Mouse (Mus musculus) megakaryocyte progenitor cell, adult 5-6 weeks (primary cell): Measurements from ENCODE around the gene Afmid. TPM values are rescaled to one million over a fixed set of nuclear protein-coding genes. Genes with fewer than 3 reads are reported as not detected.

Source experiments
- ATAC-seq: replicated peaks from 2 replicates; pipeline ENCODE4 v1.8.0; 2016; ENCODE audit warnings: mild to moderate bottlenecking, moderate TSS enrichment, inconsistent platforms; ENCODE audit not compliant: poor library complexity
- total RNA-seq, 2 experiments: library from RNA; stranded (forward) in 1 of 2; stranded (reverse) in 1 of 2; fragments of 157-497, 149-512 nt in 1 of 2; fragments of 200-1000 nt in 1 of 2; gene quantifications; 2 replicates each; pipeline versions ENCODE4 v1.2.3 to v1.2.4; 2015 to 2017

The Afmid gene
- total RNA-seq, 2 experiments from 2014 or later = 1.5 to 2.6 TPM

DNA sequence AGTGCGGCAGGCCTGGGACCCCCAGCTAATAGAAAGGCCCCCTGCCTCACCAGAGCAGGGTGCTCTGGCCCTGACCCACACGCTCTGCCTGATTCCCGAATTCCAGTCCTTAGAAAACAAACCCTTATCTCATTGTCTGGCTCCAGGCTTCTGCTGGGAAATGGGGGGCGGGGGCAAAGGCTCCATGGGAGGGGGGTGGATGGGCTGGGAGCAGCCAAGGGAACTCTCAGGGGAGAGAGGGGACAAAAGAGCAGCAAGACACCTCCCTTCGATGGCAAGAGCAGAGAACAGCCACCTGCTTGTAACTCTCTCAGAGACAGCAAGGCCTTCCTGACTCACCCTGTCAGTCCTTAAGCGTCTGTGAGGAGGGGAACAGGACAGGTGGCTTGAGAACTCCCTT lies 50.0 kb downstream of the Afmid start:
- no peak for ATAC-seq

DNA sequence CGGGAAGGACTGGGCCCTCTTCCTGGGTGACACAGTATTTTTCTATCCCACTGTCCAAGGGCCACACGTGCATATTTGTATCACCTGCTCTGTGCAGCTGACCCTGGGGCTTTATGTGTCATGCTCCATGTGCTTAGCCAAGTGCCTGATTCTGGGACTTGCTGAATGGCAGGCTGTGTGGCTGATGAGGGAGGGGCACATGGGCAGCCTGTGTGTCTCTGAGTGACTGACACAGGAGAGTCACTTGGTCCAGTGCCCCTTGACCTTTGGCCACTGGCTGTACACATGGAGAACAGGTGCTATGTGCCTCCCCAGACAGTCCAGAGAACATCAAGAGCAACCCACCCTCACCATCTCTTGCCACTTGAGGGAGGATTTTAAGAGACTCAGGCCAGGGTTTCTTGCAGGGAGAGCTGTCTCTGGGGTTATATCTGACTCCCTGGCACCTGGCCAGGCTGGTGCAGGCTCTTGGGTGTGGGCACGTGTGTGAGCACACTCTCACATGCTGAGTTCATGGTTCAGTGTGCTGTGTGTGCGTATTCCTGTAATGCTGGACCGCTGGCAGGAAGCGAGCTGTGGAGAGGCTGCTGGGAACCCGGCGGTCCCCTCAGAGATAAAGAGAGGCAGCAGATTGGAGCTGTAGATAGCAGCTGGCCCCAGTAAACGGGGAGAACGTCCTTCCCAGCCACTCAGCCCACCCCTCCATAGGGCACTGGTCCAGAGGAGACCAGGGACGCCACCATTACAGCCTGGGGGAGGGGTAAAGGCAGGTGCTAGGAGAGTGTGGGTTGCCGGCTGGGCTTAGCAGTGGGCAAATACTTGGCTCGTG lies 52.4 kb downstream of the Afmid start:
- peak; percentile 66 for ATAC-seq

DNA sequence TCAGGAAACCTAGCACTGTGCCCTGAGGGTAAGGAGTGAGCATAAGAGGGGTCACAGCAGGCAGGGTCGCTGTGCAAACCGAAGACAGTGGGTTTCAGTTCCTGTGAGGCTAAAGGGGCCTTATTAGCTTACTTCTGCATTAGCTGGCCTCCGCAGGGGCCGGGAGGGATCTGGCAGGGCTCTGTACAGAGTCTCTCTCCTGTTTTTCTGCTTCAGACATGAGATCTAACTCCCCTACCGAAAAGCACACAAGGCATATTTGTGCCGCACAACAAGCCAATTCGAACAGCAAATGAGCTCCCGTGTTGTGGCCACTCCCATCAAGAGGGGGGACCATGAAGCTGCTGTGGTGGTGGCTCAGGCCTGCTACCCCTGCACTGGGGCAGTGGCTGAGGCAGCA lies 53.2 kb downstream of the Afmid start:
- ATAC-seq = no peak; the same call in 1 of the 2 replicates

DNA sequence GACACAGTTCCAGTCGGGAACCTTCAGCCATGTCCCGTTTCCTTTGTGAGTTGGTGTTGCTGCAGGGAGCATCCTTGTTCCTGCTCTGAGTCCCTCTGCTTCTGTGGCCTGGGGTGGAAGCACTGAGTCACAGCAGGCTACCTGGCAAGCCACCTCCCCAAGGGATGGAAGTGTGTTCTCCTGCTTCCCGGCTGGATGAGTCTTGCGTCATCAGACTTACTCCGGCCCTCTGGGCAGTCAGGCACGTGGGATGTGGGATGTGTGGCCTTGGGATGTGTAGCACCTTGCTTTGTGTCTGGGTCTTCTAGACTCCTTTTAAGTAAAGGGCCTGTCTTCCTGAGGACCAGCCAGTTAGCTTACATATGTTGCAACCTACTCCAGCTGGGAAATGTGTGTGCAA lies 54.0 kb downstream of the Afmid start:
- no peak for ATAC-seq

DNA sequence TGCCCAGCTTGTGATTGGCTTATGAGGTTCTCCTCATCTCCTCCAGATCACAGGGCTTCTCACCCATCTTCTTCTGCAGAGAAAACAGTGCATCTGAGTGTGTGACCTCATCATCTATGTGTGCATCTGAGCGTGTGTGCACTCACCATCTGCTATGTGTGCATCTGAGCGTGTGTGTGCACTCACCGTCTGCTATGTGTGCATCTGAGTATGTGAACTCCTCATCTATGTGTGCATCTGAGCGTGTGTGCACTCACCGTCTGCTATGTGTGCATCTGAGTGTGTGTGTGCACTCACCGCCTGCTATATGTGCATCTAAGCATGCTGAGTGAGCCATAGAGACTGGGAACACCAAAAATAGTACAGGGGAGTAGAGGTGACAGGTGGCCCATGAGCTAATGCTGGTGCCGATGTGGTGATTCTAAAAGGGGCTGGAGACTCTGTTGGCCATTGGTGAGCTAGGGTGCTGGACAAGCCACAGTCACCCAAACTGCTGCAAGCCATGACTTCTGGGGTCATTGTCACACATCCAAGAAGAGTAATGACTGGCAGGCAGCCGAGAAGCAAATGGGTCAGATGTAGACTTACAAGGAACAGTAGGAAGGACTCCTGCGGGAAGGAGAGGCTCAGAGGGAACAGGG lies 54.7 kb downstream of the Afmid start:
- no peak for ATAC-seq

DNA sequence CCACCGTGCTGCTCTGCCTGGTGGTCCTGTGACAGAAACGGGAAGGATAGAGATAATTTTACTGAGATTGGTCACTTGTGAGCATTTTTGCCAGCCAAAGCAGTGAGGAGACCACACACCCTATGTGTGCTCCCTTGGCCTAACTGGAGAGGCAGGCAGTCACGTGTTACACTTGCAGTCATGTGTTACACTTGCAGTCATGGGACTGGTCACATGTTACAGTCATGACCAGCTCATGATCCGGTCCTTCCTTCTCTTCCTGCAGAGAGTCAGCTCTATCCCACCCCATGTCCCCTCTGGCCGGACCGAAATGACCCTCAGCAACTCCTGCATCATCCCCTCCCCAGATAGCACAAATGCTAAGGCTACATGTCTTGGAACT lies 55.2 kb downstream of the Afmid start:
- no peak for ATAC-seq

DNA sequence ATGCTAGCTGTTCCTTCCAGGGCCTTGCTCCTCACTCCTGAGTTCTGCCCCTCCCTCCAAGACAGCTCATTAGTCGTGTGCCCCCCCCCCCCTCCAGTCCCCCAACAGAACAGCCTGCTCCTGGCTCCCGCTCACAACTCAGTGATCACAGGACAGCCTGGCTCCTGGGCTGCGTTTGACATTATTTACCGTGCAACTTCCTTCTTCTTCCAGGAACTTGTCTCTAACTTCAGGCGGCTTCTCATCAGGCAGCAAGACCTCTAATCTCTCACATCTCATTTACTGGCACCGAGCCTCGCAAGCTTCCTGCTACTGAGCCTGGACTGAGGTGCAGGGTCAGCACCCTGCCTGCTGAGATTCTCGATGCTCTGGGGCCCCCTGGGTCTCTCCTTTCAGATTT lies 56.1 kb downstream of the Afmid start:
- ATAC-seq = peak; percentile 40

DNA sequence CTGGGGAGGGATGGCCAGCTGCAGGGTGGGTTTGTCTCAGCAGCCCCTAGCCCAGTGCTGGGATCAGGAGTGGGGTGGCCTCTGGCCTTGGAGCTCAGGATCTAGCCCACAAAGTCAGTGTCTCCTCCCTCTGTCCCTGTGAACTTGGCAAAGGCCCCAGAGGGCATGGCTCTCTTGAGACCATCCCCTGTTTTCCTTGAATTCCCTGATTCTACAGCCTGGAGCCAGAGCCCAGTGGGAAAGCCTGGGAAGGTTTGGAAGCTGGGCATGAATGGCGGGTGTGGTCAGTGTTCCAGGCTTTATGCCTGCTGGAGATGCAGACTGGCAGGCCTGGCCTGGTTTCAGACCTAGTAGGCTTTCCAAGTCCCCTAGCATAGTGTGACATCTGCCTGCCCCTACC lies 56.5 kb downstream of the Afmid start:
- no peak for ATAC-seq

DNA sequence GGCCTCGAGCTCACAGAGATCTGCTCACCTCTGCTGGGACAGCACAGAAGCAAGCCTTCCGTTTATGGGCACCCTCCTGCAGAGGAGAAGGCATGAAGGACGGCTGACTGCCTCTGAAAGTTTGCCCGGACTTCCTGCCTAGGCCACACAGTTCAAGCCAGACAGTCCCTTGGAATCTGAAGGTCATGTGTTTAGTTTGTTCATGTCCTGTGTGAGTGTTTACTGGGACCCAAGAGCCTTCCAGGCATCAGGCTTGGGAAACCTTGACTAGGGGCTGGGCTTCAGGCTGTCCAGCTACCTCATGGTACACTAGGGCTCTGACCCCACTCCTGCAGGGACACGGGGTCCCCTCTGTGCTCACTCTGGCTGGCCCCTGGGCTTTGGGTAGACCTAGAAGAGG lies 60.3 kb downstream of the Afmid start:
- ATAC-seq = no peak

DNA sequence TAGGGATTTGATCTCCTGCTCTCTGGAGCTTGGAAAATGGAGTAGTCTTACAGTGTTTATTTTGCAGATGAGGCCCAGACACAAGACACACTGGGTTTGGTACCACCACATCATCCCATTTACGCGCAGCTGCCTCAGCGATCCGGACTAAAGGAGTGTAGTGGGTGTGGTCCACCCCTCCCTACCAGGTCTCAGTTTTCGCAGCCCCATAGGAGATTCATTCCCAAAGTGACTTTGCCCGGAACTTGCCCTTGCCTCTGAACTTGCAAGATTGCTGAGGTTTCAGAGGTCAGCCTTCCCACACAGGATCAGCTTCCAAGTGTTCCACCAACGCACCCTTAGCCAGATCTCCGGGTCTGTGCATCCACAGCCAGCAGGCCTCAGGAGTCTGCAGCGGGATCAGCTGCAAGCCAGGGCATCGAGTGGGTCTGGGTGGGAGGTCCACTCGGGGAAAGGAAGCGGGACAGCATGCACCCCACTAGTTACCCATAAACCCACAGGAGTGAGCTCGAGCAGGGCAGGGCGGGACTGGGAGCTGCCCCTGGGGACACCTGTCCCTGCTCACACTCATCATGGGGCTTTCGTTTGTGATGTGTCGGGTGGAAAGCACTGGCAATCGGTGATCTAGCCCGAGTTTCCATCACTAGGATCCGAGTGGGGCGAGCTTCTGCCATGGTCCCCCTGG lies 62.6 kb downstream of the Afmid start:
- no peak for ATAC-seq

DNA sequence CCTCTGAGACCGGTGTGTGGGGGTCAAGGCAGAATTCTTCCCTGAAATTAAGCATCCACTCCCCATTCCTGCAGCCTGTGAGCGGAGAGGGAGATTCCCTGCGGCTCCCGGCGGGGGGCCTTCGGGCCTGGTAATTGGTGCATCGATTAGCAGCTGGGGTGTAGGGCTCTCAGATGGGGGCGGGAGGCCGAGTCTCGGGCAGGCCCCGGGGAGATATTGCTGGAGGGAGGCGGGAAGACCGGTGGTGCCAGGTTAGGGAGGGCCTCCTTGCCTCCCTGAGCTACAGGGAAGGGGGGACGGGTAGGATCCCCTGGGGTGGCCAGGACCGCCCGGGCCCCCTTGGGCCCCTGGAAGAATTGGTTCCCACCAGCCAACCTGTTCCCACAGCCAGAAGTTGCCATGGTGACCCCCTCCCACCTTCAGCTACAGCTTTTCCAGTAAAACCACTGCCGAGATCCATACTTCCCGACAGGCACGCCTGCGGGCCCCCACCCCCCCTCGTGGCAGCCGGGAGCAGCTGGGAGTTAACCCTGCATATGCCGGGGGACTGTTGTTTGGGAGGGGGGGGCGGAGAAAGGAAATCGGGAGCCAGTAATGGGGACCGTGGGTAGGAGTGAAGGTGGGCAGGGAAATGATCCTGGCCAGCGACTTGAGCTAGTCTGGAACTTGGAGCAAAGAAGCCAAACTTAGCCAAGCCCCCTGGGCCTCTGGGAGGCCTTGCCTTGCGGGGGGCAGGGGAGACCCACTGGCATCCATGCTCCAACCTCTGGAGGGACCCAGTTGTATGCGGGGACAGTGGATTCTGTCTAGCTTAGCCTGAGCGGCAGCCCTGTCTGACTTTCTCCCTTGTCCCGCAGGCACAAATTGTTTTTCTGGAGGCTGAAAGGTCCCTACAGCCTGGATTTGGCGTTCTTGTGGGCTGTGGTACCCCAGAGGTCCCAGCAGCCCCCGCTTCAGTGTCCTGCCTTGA lies 63.4 kb downstream of the Afmid start:
- no peak for ATAC-seq

Other genes with a start within 250 kb of the Afmid start
- 18.8 and 22.1 TPM in 2 replicates for gene Tnrc6c, start 171.6 kb upstream of the Afmid start, total RNA-seq (2015)
- gene Tnrc6c, start 171.6 kb upstream of the Afmid start, total RNA-seq (2017) = 17.8 and 19.8 TPM in 2 replicates
- 2.1 and 3.1 TPM in 2 replicates for gene Tmc8, start 43.8 kb upstream of the Afmid start, total RNA-seq (2015)
- 2.0 and 2.1 TPM in 2 replicates for gene Tmc8, start 43.8 kb upstream of the Afmid start, total RNA-seq (2017)
- 34.0 and 50.6 TPM in 2 replicates for gene Tmc6, start 43.7 kb upstream of the Afmid start, total RNA-seq (2015)
- gene Tmc6, start 43.7 kb upstream of the Afmid start, total RNA-seq (2017) = 8.6 and 13.1 TPM in 2 replicates
- 0.37 and 0.76 TPM in 2 replicates for gene 6030468B19Rik, start 28.3 kb upstream of the Afmid start, total RNA-seq (2015)
- not detected in 2 replicates for gene 6030468B19Rik, start 28.3 kb upstream of the Afmid start, total RNA-seq (2017)
- 2.2 and 2.5 TPM in 2 replicates for gene Gm20708, start 16.3 kb upstream of the Afmid start, total RNA-seq (2015)
- 0.92 TPM in 1 of 2 replicates, not detected in the other for gene Gm20708, start 16.3 kb upstream of the Afmid start, total RNA-seq (2017)
- gene Syngr2, start 16.3 kb upstream of the Afmid start, total RNA-seq (2015) = 223 and 243 TPM in 2 replicates
- gene Syngr2, start 16.3 kb upstream of the Afmid start, total RNA-seq (2017) = 154 and 164 TPM in 2 replicates
- gene Tk1, start 168 bp downstream of the Afmid start, total RNA-seq (2015) = 186 and 198 TPM in 2 replicates
- 94.8 and 108 TPM in 2 replicates for gene Tk1, start 168 bp downstream of the Afmid start, total RNA-seq (2017)
- gene Birc5, start 23.3 kb downstream of the Afmid start, total RNA-seq (2015) = 179 and 200 TPM in 2 replicates
- 183 and 213 TPM in 2 replicates for gene Birc5, start 23.3 kb downstream of the Afmid start, total RNA-seq (2017)
- gene Tmem235, start 34.8 kb downstream of the Afmid start, total RNA-seq (2015) = not detected in 2 replicates
- not detected in 2 replicates for gene Tmem235, start 34.8 kb downstream of the Afmid start, total RNA-seq (2017)
- gene Tha1, start 47.6 kb downstream of the Afmid start, total RNA-seq (2015) = 2.9 and 4.1 TPM in 2 replicates
- 3.1 and 4.6 TPM in 2 replicates for gene Tha1, start 47.6 kb downstream of the Afmid start, total RNA-seq (2017)
- 0.76 and 0.96 TPM in 2 replicates for gene Socs3, start 144.1 kb downstream of the Afmid start, total RNA-seq (2015)
- 0.79 and 1.1 TPM in 2 replicates for gene Socs3, start 144.1 kb downstream of the Afmid start, total RNA-seq (2017)
- 13.0 and 14.7 TPM in 2 replicates for gene Pgs1, start 160.4 kb downstream of the Afmid start, total RNA-seq (2015)
- gene Pgs1, start 160.4 kb downstream of the Afmid start, total RNA-seq (2017) = 15.6 and 18.7 TPM in 2 replicates